Mouse (Mus musculus) ES-E14 (cell line): ENCODE measurements at regions not wholly inside any gene's neighbourhood (a gene's known extent, or its start where the extent isn't known, plus 50 kb on each side); places are given as distances from the start of the nearest gene placed in this dataset.

Source experiments
- DNase-seq: peaks from one replicate; pipeline ENCODE4 v3.0.0-alpha.2; 2013; ENCODE audit warnings: low read depth, low spot score
- H3K27ac ChIP-seq: 2 replicates; pipeline ENCODE4 v1.5.1; 2012; ENCODE audit warnings: low read depth, mild to moderate bottlenecking, low read length, moderate library complexity, mixed read lengths; ENCODE audit not compliant: poor library complexity, insufficient read depth, severe bottlenecking
- H3K36me3 ChIP-seq: 2 replicates; pipeline ENCODE4 v1.6.1; 2012; ENCODE audit warnings: mild to moderate bottlenecking, low read length, moderate library complexity, mixed read lengths; ENCODE audit not compliant: control insufficient read depth, poor library complexity, insufficient read depth, severe bottlenecking
- H3K4me1 ChIP-seq, 2 experiments: fragments of 150-350 bp in 1 of 2; sonication (generic) in 1 of 2; 2 replicates each; pipeline ENCODE4 v1.6.1; 2012; ENCODE audit warnings: low read length in 2 of 2, mild to moderate bottlenecking in 1 of 2, mixed read lengths in 1 of 2; ENCODE audit not compliant: control insufficient read depth in 2 of 2, insufficient read depth in 2 of 2, poor library complexity in 1 of 2
- H3K4me3 ChIP-seq, 2 experiments: fragments of 150-350 bp in 1 of 2; sonication (generic) in 1 of 2; 2 replicates each; pipeline ENCODE4 v1.5.1; 2012; ENCODE audit warnings: low read length in 2 of 2, low read depth in 1 of 2, mild to moderate bottlenecking in 1 of 2, mixed read lengths in 1 of 2; ENCODE audit not compliant: insufficient read depth in 1 of 2, poor library complexity in 1 of 2, severe bottlenecking in 1 of 2
- H3K9ac ChIP-seq: 2 replicates; pipeline ENCODE4 v1.6.1; 2012; ENCODE audit warnings: low read depth, mild to moderate bottlenecking, low read length, mixed read lengths; ENCODE audit not compliant: poor library complexity, insufficient read depth, severe bottlenecking
- H3K9me3 ChIP-seq: fragments of 150-350 bp; sonication (generic); 2 replicates; pipeline ENCODE4 v1.6.1; 2012; ENCODE audit warnings: low read depth, mild to moderate bottlenecking, low read length; ENCODE audit not compliant: control insufficient read depth, insufficient read depth
- CHD2 ChIP-seq: IDR thresholded peaks from 2 replicates; pipeline ENCODE4 v1.6.1; 2014; ENCODE audit warnings: mild to moderate bottlenecking, low read depth, low read length, inconsistent platforms
- HCFC1 ChIP-seq: IDR thresholded peaks from 2 replicates; pipeline ENCODE4 v1.6.1; 2012; ENCODE audit warnings: low read length, inconsistent platforms, borderline replicate concordance; ENCODE audit not compliant: insufficient read depth
- MAFK ChIP-seq: IDR thresholded peaks from 2 replicates; pipeline ENCODE4 v1.6.1; 2014; ENCODE audit warnings: mild to moderate bottlenecking, low read depth, low read length, inconsistent platforms; ENCODE audit not compliant: insufficient read depth
- ZC3H11A ChIP-seq: IDR thresholded peaks from 2 replicates; pipeline ENCODE4 v1.6.1; 2012; ENCODE audit warnings: low read depth, mild to moderate bottlenecking, inconsistent platforms, low read length, borderline replicate concordance
- ZNF384 ChIP-seq: IDR thresholded peaks from 2 replicates; pipeline ENCODE4 v1.6.1; 2012; ENCODE audit warnings: low read depth, low read length, inconsistent platforms
- in situ Hi-C, 2 experiments: fragments of 600-800 bp; cut with MboI; formaldehyde crosslinking; loops; one replicate each; pipeline ENCODE4 v1.15.1; 2025; ENCODE audit warnings: low sequenced_read_pairs in 2 of 2, inconsistent platforms in 1 of 2; ENCODE audit not compliant: unreplicated experiment in 2 of 2

DNA sequence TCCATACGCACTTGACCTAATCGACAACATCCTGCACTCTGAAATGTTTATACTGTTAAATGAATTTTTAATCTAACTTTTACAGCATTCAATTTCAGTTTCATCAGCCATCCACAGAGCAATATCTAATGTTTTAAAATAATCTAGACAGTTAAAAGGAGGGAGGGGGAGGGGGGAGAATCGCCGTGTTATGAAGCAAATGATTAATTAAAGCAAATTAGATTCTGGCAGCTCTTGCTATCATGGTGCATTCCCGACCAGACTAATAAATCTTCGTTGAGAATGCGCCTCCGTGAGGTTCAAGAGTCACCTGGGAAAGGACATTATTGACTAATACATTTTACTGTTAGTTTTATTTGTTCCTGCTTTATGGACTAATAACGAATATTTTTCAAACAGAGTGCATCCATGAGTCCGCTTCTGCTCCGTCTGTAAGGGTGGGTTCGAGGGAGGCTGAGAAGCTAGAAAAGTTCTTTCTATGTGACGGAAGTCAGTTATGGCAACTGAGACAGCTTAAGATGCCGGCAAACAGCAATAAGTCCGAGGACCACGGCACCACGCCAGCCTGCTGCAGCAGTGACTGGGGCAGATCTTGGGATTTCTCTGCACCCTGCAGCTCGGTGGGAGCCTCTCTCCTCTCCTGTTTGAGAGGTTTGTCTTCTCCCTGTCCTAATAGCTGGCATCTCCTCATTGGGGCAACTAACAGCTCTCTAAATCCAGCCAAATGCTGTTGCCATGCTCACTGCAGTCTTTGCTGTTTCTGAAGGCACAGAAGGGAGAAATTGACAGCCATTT, 347.4 kb upstream of the G2e3 start:
- TF ChIP-seq MAFK (no peak), CHD2 (no peak), ZNF384 (no peak), HCFC1 (no peak), ZC3H11A (no peak)
- no peak for DNase-seq
- Histone ChIP-seq H3K9me3 (no peaks in the 10 kb centered on the region), H3K27ac (no peak overlapping the region), H3K9ac (no peak overlapping the region), H3K4me3 (no peak overlapping the region), H3K4me1 (no peaks in the 10 kb centered on the region), H3K36me3 (no peaks in the 10 kb centered on the region)
- in situ Hi-C loops: no loop called here

DNA sequence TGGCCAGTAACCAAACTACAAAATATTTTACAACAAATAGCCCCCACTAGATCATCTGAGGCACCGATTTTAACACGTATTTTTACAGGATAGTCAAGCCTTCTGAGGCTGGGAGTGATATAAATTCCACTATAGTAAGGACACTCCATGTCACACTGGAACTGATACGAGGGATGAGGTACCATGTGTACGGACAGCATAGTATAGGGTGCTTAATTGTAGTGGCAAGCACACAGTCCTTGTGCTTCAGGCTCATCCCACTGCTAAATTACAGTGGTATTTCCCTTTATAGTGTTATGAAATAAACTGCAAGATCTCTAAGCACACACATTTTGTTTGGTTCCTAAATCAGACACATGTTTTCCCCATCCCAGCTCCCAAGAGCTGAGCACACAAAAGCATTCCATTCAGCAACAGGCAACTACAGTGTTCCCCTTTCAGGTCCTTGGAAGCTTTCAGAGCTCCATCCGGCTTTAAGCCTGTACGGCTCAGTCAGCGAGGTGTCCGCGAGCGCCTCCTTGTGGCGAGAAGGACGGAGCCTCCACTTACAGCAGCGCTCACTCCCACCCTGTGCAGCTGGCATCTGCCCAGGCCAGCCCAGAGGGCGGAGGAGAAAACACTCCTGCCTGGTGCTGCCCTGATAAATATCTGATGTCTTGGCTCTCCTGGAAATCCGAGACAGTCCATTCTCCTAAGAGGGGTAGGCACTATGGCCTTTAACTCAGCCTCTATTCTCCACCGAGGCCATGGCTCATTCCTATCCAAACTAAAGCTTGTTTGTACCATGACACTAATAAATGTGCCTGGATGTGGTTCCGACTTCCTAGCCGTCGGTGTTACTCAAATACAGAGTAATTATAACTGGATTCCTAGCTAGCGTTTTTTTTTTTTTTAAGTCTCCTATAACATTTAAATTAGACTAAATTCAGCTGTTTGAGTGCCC, 348.3 kb upstream of the G2e3 start:
- no peak overlapping the region for H3K27ac ChIP-seq
- H3K9ac ChIP-seq: no peak overlapping the region
- H3K36me3 ChIP-seq: no peaks in the 10 kb centered on the region
- peak overlapping the region in 1 of 2 experiments; percentile 23; a peak in 1 of 4 replicates for H3K4me3 ChIP-seq
- H3K9me3 ChIP-seq: no peaks in the 10 kb centered on the region
- DNase-seq: peak; percentile 72
- TF ChIP-seq ZNF384: no peak
- TF ChIP-seq HCFC1: no peak
- no peak for TF ChIP-seq CHD2
- TF ChIP-seq MAFK: no peak
- peak; percentile 43 for TF ChIP-seq ZC3H11A
- in situ Hi-C loops: no loop called here
- H3K4me1 ChIP-seq: no peaks in the 10 kb centered on the region

DNA sequence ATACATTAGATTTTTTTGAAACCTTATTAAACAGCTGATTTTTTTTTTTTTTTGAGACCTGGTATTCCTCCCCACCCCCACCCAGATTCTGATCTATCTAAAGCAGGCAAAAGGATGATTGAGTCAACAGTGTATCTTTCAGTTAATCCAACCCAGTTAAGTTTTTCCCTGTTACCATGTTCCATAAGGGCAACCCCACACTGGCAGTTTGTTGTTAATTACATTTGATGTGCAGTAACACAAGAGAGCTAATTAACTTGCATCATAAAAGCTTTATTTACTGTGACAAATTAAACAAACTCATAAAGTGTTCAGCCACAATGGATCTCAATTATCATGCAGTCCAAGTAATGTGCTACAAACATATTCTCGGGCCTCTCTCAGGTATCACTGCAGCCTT, 346.8 kb upstream of the Prkd1 start:
- DNase-seq: no peak
- no peak overlapping the region for H3K27ac ChIP-seq
- no peak overlapping the region for H3K9ac ChIP-seq
- H3K4me1 ChIP-seq: no peaks in the 10 kb centered on the region
- H3K36me3 ChIP-seq: no peaks in the 10 kb centered on the region
- in situ Hi-C loops: no loop called here
- no peak overlapping the region for H3K4me3 ChIP-seq
- H3K9me3 ChIP-seq: no peaks in the 10 kb centered on the region
- TF ChIP-seq ZC3H11A (no peak), ZNF384 (no peak), MAFK (no peak), CHD2 (no peak), HCFC1 (no peak)

DNA sequence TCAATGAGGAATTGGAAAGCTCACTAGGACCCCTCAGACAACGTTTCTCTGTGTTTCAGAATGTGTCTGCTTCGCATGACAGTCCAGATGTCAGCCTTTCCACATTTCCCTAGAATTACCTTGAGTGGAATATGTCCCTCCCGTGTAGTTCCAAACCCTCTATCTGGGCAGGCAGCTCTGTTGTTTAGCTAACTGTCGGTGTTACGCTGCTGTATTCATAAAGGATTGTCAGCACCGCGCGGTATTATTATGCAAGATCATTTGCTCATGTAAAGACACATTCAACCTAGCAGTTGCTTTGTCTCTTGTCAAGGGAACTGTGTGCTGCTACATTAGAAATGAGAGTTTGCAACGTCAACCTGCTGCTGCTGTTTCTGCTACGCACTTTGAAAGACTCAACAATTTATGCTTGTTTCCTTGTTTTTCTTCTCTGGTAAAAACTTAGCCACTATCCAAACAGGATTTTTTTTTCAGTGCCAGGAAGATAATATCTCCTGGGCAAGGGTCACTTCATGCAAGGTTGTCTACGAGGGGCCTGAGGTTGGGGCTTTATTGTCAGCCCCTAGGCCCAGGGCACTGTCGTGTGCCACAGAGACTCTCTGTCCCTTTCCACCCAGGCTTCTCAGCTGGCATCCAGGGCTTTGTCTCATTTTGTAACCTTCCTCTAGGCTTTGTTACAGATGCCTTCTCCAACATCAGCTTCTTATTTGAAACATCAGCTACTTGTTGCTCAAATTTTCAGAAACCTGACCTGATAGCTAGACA, 340.8 kb upstream of the Prkd1 start:
- H3K9me3 ChIP-seq: no peaks in the 10 kb centered on the region
- in situ Hi-C loops: no loop called here

More for the DNA sequence above, 340.8 kb upstream of the Prkd1 start:
- Histone ChIP-seq H3K36me3 (no peaks in the 10 kb centered on the region), H3K4me3 (no peak overlapping the region), H3K4me1 (no peaks in the 10 kb centered on the region), H3K27ac (no peak overlapping the region), H3K9ac (no peak overlapping the region)
- TF ChIP-seq HCFC1 (no peak), ZNF384 (no peak), MAFK (no peak), CHD2 (no peak), ZC3H11A (no peak)
- DNase-seq: no peak
